Mouse (Mus musculus) hindbrain, embryonic 16.5 days (tissue): ENCODE measurements around the gene Cfap20. TPM values are rescaled to one million over a fixed set of nuclear protein-coding genes. Genes with fewer than 3 reads are reported as not detected.

ENCODE experiments used
- ATAC-seq: fragments of 200-750 bp; cut with Nextera tagmentation; 2 replicates; pipeline ENCODE4 v1.8.0; 2017; ENCODE audit warnings: moderate TSS enrichment, moderate library complexity
- H3K27ac ChIP-seq: fragments of 300-500 bp; sonication (generic); 2 replicates; pipeline ENCODE4 v1.5.1; 2014; ENCODE audit warnings: low read depth, mild to moderate bottlenecking, control low read depth, low read length, moderate library complexity
- H3K27me3 ChIP-seq: fragments of 300-500 bp; sonication (generic); replicated peaks from 2 replicates; pipeline ENCODE4 v1.6.1; 2014; ENCODE audit warnings: low read length; ENCODE audit not compliant: control insufficient read depth, insufficient read depth
- H3K36me3 ChIP-seq: fragments of 300-500 bp; sonication (generic); 2 replicates; pipeline ENCODE4 v1.6.1; 2014; ENCODE audit warnings: mild to moderate bottlenecking, low read length, moderate library complexity, mixed read lengths; ENCODE audit not compliant: control insufficient read depth, insufficient read depth
- H3K4me1 ChIP-seq: fragments of 300-500 bp; sonication (generic); 2 replicates; pipeline ENCODE4 v1.6.1; 2014; ENCODE audit warnings: low read depth, low read length; ENCODE audit not compliant: control insufficient read depth, insufficient read depth
- H3K4me2 ChIP-seq: fragments of 300-500 bp; sonication (generic); 2 replicates; pipeline ENCODE4 v1.6.1; 2014; ENCODE audit warnings: mild to moderate bottlenecking, low read length, control low read depth, moderate library complexity
- H3K4me3 ChIP-seq: fragments of 300-500 bp; sonication (generic); 2 replicates; pipeline ENCODE4 v1.5.1; 2014; ENCODE audit warnings: mild to moderate bottlenecking, low read length, control low read depth, moderate library complexity
- H3K9ac ChIP-seq: fragments of 300-500 bp; sonication (generic); 2 replicates; pipeline ENCODE4 v1.6.1; 2014; ENCODE audit warnings: low read depth, mild to moderate bottlenecking, control low read depth, low read length, moderate library complexity
- H3K9me3 ChIP-seq: fragments of 300-500 bp; sonication (generic); 2 replicates; pipeline ENCODE4 v1.6.1; 2014; ENCODE audit warnings: mild to moderate bottlenecking, low read length, moderate library complexity; ENCODE audit not compliant: control insufficient read depth
- WGBS: fragments of 180-500 bp; shearing (Covaris S2); extraction: QIAGEN DNeasy Blood & Tissue Kit; methylation state at CpG from one replicate; pipeline ENCODE4 v1.1.7; 2014; 5-methylcytosine and 5-hydroxymethylcytosine counted together
- polyA plus RNA-seq: library from polyadenylated mRNA; unstranded; fragments of >200 nt; fragmentation: Nextera tagmentation; extraction: Ambion mirVana; gene quantifications from 2 replicates; pipeline ENCODE4 v1.2.1, GENCODE M21; 2015

The Cfap20 gene
- polyA plus RNA-seq, 1 experiment from 2014 or later, result 124 TPM

DNA sequence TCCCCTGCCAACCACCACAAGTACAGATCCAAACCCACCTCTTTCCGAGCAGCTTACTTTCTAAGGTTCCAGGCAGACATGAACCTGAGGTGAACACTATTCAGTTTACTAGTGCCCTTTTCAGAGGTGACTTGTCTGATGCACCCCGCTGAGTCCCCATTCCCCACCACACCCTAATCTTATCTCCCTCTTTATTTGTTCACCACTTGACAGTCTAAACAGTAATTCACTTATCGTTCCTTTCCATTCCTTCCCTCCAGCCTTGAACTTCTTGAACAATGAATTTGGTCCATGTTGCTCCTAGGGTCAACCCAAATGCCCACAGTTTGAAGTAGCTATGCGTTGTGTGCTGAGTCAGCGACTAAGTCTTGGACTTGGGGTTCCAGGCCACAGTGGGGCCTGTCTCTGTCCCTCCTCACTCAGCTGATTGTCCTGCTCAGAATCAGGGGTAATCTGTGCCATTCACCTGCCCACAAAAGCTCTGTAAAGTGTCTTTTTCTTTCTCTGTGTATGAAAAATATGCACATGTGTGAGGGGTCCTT is 5.6 kb upstream of the Cfap20 start:
- Histone ChIP-seq H3K36me3 (no peaks in the 10 kb centered on the region), H3K27me3 (no peaks in the 10 kb centered on the region), H3K9me3 (no peaks in the 10 kb centered on the region), H3K4me3 (no peak overlapping the region), H3K27ac (no peak overlapping the region), H3K4me2 (no peak overlapping the region), H3K9ac (no peak overlapping the region), H3K4me1 (no peaks in the 10 kb centered on the region)
- 91% methylated on average over 5 of the region's 5 CpGs for WGBS
- ATAC-seq, result no peak

DNA sequence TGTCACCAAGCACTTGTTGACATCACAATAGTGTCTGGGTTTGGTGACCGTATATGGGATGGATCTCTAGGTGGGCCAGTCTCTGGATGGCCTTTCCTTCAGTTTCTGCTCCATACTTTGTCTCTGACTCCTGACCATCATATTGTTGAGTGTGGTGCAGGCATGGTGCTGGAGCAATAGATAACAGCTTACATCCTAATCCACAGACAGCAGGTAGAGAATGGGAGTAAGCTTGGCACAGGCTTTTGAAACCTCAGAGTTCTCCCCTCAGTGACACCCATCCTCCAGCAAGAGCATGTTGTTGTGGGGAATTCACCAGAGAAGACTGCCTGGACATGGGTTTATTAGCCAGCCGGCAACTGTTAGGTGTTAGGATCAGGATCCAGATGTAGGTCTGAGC is 4.8 kb upstream of the Cfap20 start:
- no peak for ATAC-seq
- Histone ChIP-seq H3K27me3 (no peaks in the 10 kb centered on the region), H3K4me3 (no peak overlapping the region), H3K4me2 (no peak overlapping the region), H3K36me3 (no peaks in the 10 kb centered on the region), H3K27ac (no peak overlapping the region), H3K4me1 (no peaks in the 10 kb centered on the region), H3K9ac (no peak overlapping the region), H3K9me3 (no peaks in the 10 kb centered on the region)
- WGBS, result 94% methylated on average over 2 of the region's 2 CpGs

DNA sequence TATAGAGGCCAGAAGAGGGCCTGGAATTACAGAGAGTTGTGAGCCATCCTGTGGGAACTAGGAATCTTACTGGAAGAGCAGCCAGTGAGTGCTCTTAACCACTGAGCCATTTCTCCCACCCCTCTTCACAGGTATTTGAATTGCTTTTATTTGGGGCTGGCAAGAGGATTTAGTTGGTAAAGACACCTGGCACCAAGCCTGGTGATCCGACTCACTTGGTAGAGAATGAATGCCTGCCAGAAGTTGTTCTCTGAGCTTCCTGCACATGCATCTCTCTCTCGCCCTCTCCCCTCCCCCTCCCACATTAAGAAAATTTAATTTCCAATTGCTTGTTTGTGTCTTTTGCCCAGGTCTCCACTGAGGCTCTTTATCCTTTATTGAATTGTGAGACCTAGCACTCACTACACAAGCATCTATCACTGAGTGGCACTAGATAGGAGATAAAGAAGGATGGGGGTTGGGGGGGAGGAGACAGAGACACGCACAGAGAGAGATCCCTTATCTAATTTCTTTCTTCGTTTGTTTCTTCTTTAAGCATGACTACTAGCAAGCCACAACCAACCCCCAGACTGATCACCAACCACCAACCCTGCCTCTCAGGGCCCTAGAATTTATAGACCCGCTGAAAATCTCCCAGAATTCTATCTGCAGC is 2.8 kb upstream of the Cfap20 start:
- Histone ChIP-seq H3K9ac (no peak overlapping the region), H3K4me3 (no peak overlapping the region), H3K4me2 (no peak overlapping the region), H3K27ac (no peak overlapping the region), H3K9me3 (no peaks in the 10 kb centered on the region), H3K4me1 (peaks cover 12% of the 10 kb centered on the region), H3K36me3 (no peaks in the 10 kb centered on the region), H3K27me3 (no peaks in the 10 kb centered on the region)
- no peak for ATAC-seq
- WGBS, result 56% methylated on average over 5 of the region's 5 CpGs

DNA sequence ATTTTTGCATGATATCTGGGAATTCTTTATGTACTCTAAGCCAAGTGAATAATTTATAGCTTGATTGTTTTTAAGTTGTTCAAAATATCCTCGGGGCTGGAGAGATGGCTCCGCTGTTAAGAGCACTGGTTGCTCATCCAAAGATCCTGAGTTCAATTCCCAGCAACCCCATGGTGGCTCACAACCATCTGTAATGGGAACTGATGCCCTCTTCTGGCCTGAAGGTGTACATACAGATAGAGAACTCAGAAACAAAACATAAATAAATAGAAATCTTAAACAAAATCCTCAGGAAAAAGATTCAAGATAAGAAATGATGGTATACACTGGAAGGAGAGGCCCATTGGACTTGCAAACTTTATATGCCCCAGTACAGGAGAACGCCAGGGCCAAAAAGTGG is 1.3 kb upstream of the Cfap20 start:
- H3K27ac ChIP-seq, result no peak overlapping the region
- H3K4me1 ChIP-seq, result peaks cover 19% of the 10 kb centered on the region
- WGBS, result 91% methylated on average over 3 of the region's 3 CpGs
- no peaks in the 10 kb centered on the region for H3K27me3 ChIP-seq
- H3K4me3 ChIP-seq, result no peak overlapping the region
- H3K9ac ChIP-seq, result no peak overlapping the region
- no peaks in the 10 kb centered on the region for H3K9me3 ChIP-seq
- no peak for ATAC-seq
- H3K36me3 ChIP-seq, result no peaks in the 10 kb centered on the region
- no peak overlapping the region for H3K4me2 ChIP-seq

DNA sequence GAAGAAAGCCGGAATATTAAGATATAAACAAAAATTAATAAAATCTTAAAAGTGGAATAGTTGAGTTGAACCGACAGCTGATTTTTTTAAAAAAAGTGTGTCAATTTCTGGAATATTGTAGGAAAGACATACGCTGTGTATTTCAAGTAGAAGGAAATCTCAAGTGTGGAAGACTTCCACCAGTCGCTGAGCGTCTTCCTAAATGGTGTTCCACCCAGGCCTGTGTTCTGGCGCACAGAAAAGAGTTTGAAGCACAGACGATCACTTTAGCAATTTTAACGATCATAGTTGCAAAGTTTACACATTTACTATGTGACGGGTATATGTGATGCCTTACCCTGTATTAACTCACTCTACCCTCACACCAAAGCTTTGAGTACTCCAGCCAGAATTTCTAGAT is 802 bp upstream of the Cfap20 start:
- WGBS, result 85% methylated on average over 9 of the region's 9 CpGs
- peak overlapping the region; percentile 51; the same call in 1 of the 2 replicates for H3K4me2 ChIP-seq
- H3K4me3 ChIP-seq, result peak overlapping the region; percentile 96; the same call in 1 of the 2 replicates
- H3K36me3 ChIP-seq, result no peaks in the 10 kb centered on the region
- H3K27ac ChIP-seq, result peak overlapping the region; percentile 94
- H3K27me3 ChIP-seq, result no peaks in the 10 kb centered on the region
- H3K4me1 ChIP-seq, result peaks cover 22% of the 10 kb centered on the region
- H3K9me3 ChIP-seq, result no peaks in the 10 kb centered on the region
- H3K9ac ChIP-seq, result no peak overlapping the region; the same call in 1 of the 2 replicates
- ATAC-seq, result no peak

DNA sequence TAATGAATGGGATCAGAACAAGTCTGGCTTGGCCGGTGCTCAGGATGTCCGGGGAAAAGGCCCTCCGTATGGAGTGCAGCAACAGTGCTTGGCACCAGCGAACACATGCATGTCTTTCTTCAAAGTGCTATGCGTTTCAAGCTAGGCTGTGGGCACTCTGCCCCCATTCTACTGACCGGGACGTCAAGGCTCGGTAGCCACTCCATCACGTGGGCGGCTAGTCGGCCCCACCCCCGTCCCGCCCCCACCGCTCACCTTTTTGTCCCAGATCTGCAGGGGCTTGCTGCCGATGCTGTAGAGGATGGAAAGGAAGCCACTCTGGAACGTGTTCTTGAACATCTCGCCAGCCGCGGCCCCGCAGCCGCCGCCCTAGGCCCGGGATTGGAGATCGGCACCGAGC is 436 bp downstream of the Cfap20 start:
- H3K4me3 ChIP-seq, result peak overlapping the region; percentile 96
- peak overlapping the region; percentile 94 for H3K27ac ChIP-seq
- 0% methylated on average over 24 of the region's 25 CpGs for WGBS
- H3K4me2 ChIP-seq, result peak overlapping the region; percentile 62
- no peaks in the 10 kb centered on the region for H3K9me3 ChIP-seq
- peaks cover 35% of the 10 kb centered on the region for H3K4me1 ChIP-seq
- H3K36me3 ChIP-seq, result no peaks in the 10 kb centered on the region
- H3K9ac ChIP-seq, result peak overlapping the region; percentile 96
- ATAC-seq, result peak; percentile 35
- no peaks in the 10 kb centered on the region for H3K27me3 ChIP-seq

DNA sequence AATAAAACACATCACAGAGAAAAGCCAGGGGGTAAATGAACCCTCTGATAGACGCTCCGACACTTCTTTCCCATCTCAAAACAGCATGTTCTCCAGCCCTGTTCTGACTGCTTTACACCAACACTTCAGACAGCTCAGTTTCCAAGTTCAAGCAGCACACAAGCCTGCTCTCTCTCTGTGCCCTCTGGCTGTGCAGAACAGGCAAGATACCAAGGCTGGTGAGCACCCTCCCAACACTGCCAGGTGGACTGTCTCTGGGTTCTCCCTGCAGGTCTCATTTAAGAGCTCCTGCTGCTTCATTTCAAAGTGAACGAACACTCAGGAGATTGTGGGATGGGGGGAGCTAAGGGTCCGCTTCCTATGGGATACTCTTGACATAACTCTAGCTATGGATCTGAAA is 1.5 kb downstream of the Cfap20 start:
- Histone ChIP-seq H3K4me2 (peak overlapping the region; percentile 62), H3K9me3 (no peaks in the 10 kb centered on the region), H3K36me3 (no peaks in the 10 kb centered on the region), H3K27ac (no peak overlapping the region), H3K4me1 (peaks cover 43% of the 10 kb centered on the region), H3K9ac (peak overlapping the region; percentile 39), H3K4me3 (peak overlapping the region; percentile 96), H3K27me3 (no peaks in the 10 kb centered on the region)
- 58% methylated on average over 4 of the region's 4 CpGs for WGBS
- no peak for ATAC-seq

DNA sequence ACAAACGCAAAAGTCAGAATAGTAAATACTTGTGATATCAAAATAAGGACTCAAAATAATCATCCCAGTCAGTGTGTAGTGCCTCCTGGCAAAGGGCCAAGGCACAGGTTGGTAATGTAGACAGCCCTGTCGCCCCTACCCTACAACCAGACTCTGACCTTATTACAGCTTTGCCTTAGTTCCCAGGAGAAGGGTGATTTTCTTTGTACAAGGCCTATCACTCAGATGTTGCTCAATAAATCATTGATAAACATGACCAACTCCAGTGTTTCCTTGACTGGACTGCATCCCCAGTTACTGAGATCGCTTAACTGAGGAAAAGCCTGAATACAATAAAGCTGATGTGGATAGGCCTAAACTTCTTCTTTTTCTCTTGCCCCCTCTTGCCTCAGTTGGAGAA is 2.2 kb downstream of the Cfap20 start:
- Histone ChIP-seq H3K4me1 (peaks cover 50% of the 10 kb centered on the region), H3K9ac (no peak overlapping the region), H3K36me3 (no peaks in the 10 kb centered on the region), H3K9me3 (no peaks in the 10 kb centered on the region), H3K27me3 (no peaks in the 10 kb centered on the region), H3K4me3 (peak overlapping the region; percentile 96; the same call in 1 of the 2 replicates), H3K4me2 (peak overlapping the region; percentile 62), H3K27ac (no peak overlapping the region)
- ATAC-seq, result no peak
- 63% methylated on average over 3 of the region's 3 CpGs for WGBS

DNA sequence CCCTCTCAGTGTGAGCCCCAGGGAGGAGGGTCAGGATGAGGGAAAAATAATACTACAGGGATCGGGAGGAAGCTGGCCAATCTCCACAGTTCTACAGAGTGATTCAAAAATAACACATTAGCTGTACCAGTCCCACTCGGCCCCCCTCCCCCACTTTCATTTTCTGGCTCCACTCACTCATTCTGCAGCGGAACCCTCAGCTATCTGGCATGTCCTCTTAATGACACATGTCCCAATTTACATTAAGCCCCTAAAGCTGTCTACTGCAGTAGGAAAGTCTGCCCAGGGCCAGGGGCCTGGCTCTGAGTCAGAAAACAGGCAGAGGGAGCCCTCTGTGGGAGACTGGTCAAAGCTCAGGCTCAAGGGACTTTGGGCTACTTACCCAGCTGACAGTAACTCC is 4.7 kb downstream of the Cfap20 start:
- no peaks in the 10 kb centered on the region for H3K36me3 ChIP-seq
- WGBS, result 9% methylated on average over 3 of the region's 3 CpGs
- no peaks in the 10 kb centered on the region for H3K9me3 ChIP-seq
- H3K27me3 ChIP-seq, result no peaks in the 10 kb centered on the region
- no peak overlapping the region for H3K4me3 ChIP-seq
- peak overlapping the region; percentile 53 for H3K27ac ChIP-seq
- peaks cover 63% of the 10 kb centered on the region for H3K4me1 ChIP-seq
- peak overlapping the region; percentile 1; the same call in 1 of the 2 replicates for H3K9ac ChIP-seq
- H3K4me2 ChIP-seq, result peak overlapping the region; percentile 42
- ATAC-seq, result peak; percentile 61
